Mouse (Mus musculus): ENCODE measurements around the gene Lrrfip2.

DNA sequence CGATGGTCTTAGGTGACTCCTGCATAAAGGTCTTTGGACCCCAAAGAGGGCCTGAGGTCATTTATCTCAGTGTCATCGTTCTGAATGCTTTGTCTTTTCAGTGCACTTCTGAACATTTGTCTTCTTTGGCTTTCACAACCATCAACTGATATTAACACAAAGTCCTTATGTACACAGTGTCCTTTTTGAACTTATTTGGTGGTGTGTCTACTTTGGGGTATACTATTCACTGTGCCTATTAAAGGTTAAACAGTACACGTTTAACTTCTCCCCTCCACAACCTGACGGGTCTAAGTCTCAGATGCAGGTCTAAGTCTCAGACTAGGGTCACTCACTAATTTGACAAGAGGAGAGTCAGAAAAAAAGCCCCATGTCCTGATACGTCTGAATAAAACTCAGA lies 153.2 kb downstream of the Lrrfip2 start:
- TF ChIP-seq CTCF (IDR thresholded peaks at IDR 0.05; ENCODE audit: low read depth) (no peak), EP300 (IDR thresholded peaks at IDR 0.05; ENCODE audit: low read depth) (no peak)
